Mouse (Mus musculus) gastrocnemius, adult 8-10 months (tissue): ENCODE measurements around the gene Gm9817. TPM values are rescaled to one million over a fixed set of nuclear protein-coding genes. Genes with fewer than 3 reads are reported as not detected.
"Not testable (repeated sequence)": the region's sequence is repeated elsewhere in the genome, so short reads cannot be mapped to it uniquely, and the experiment has no call there.

Experiments used
- DNase-seq, 2 experiments: peaks; one replicate each; pipeline ENCODE4 v3.0.0; 2022; ENCODE audit warnings: low spot score in 2 of 2
- total RNA-seq, 4 experiments: library from RNA; stranded (reverse); gene quantifications; 2 replicates each; pipeline ENCODE4 v1.2.4; 2022

The Gm9817 gene
- total RNA-seq, result under 1 TPM in 2 of 4 experiments, not detected in 2; 0.12 to 0.22 TPM

GRCm38 (mm10) chr13:45078392-45078791, at the start of gene Gm9817:
Gm9817 (plus strand) TSS chr13:45078692.
- DNase-seq, result not testable (repeated sequence)

GRCm38 (mm10) chr13:45029791-45030190, 48.7 kb upstream of the Gm9817 start:
- no peak for DNase-seq

GRCm38 (mm10) chr13:45030830-45031229, 47.7 kb upstream of the Gm9817 start:
- peak; percentile 68 to 80 for DNase-seq

- DNase-seq, result no peak
Observed at GRCm38 (mm10) chr13:45031314-45031713, 47.2 kb upstream of the Gm9817 start.

- DNase-seq, result no peak
Observed at GRCm38 (mm10) chr13:45031748-45032147, 46.7 kb upstream of the Gm9817 start.

- no peak for DNase-seq
Observed at GRCm38 (mm10) chr13:45032484-45032883, 46.0 kb upstream of the Gm9817 start.

- DNase-seq, result no peak
Observed at GRCm38 (mm10) chr13:45033360-45033759, 45.1 kb upstream of the Gm9817 start.

GRCm38 (mm10) chr13:45034759-45035158, 43.7 kb upstream of the Gm9817 start:
- no peak for DNase-seq

- peak; percentile 25 to 27 for DNase-seq
Observed at GRCm38 (mm10) chr13:45036417-45036816, 42.1 kb upstream of the Gm9817 start.

- DNase-seq, result no peak
Observed at GRCm38 (mm10) chr13:45040195-45040594, 38.3 kb upstream of the Gm9817 start.

GRCm38 (mm10) chr13:45040741-45041140, 37.8 kb upstream of the Gm9817 start:
- DNase-seq, result no peak

- no peak for DNase-seq
Observed at GRCm38 (mm10) chr13:45043466-45043865, 35.0 kb upstream of the Gm9817 start.

GRCm38 (mm10) chr13:45049261-45050020, 29.1 kb upstream of the Gm9817 start:
- DNase-seq, result no peak

GRCm38 (mm10) chr13:45052805-45053204, 25.7 kb upstream of the Gm9817 start:
- no peak for DNase-seq

- DNase-seq, result no peak
Observed at GRCm38 (mm10) chr13:45053843-45054242, 24.6 kb upstream of the Gm9817 start.

- no peak for DNase-seq
Observed at GRCm38 (mm10) chr13:45059206-45059605, 19.3 kb upstream of the Gm9817 start.

- no peak for DNase-seq
Observed at GRCm38 (mm10) chr13:45063146-45063545, 15.3 kb upstream of the Gm9817 start.

- no peak for DNase-seq
Observed at GRCm38 (mm10) chr13:45064951-45065350, 13.5 kb upstream of the Gm9817 start.

- no peak for DNase-seq
Observed at GRCm38 (mm10) chr13:45070366-45070765, 8.1 kb upstream of the Gm9817 start.

GRCm38 (mm10) chr13:45075012-45075411, 3.5 kb upstream of the Gm9817 start:
- no peak for DNase-seq

GRCm38 (mm10) chr13:45075715-45076114, 2.8 kb upstream of the Gm9817 start:
- no peak for DNase-seq

GRCm38 (mm10) chr13:45080771-45081170, 2.3 kb downstream of the Gm9817 start:
- no peak for DNase-seq

GRCm38 (mm10) chr13:45083696-45084095, 5.2 kb downstream of the Gm9817 start:
- no peak for DNase-seq
